Mouse (Mus musculus): ENCODE data around the gene Dnajb9. TPM values are rescaled to one million over a fixed set of nuclear protein-coding genes. Genes with fewer than 3 reads are reported as not detected.
A peak's percentile ranks its signal among the peaks of the same experiment; 100 is the strongest.
"Not testable (repeated sequence)": the region's sequence is repeated elsewhere in the genome, so short reads cannot be mapped to it uniquely, and the experiment has no call there.

Gene Dnajb9
- 23.1 and 24.6 TPM in 2 replicates for polyA plus RNA-seq (2015; fragmentation: Nextera tagmentation; extraction: Ambion mirVana)

DNA sequence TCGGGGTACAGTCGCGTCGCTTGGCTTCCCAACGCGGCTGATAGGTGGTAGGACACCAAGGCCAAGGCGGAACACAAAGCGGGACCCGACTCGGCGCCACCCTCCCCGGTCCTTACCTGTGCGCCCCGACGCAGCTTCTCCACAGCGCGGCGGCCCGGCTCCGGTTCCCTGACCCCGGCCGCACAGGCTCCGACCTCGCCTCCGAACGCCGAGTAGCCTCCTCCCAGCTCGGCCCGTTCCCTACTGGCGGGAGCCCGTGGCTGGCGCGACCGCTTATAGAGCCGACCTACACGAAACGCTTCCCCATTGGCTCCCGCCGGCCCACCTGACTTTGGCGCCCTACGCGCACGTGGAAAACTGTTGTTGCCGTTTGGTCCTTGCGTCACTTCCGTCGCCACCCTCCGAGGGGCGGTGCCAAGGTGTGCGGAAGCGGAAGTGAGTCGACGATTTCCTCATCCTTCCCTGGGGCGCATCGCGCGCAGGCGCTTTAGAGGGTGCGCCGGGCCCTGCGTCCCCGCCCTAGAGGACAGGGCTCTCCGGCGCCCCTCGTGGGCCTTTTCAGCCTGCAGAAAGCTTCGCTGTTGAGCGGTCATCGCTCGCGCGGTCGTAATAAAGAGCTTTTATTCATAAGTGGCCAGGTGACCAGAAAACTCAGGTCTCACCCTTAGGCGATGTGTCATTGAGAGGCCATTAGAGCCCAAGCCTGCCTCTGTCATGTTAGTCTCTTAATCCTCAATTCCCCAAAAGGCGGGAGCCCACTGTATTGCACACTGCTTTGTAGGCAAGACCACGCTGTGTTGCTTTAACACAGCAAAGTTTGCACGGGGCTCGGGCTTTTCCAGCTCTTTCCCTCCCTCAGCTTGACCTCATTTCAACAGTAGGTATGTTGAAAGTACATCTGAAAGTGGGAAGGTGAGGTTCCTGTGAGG, at the start of gene Dnajb9:
Dnajb9 (minus strand) TSS at position 503 of the 929 bp plus-strand sequence.
- WGBS: under 1% methylated on average over 77 of the region's 77 CpGs
- peak; percentile 99 for ATAC-seq (ENCODE audit: insufficient read depth, low FRiP score)
- Histone ChIP-seq H3K4me3 (replicated peaks; ENCODE audit: low read length) (peak within 1 kb of the TSS; percentile 99), H3K4me1 (ENCODE audit: control insufficient read depth, insufficient read depth, low read length) (peaks cover 8% of the 10 kb centered on the region; the same call in 1 of the 2 replicates), H3K9me3 (replicated peaks; ENCODE audit: control insufficient read depth, low read length) (no peaks in the 10 kb centered on the region), H3K27ac (ENCODE audit: low read length) (peak within 1 kb of the TSS; percentile 82), H3K36me3 (ENCODE audit: control insufficient read depth, insufficient read depth, low read length) (peaks cover 3% of the 10 kb centered on the region; the same call in 1 of the 2 replicates), H3K27me3 (ENCODE audit: control insufficient read depth, insufficient read depth, low read length) (no peaks in the 10 kb centered on the region), H3K4me2 (ENCODE audit: low read depth, low read length) (peak within 1 kb of the TSS; percentile 79), H3K9ac (ENCODE audit: low read length) (peak within 1 kb of the TSS; percentile 94)

DNA sequence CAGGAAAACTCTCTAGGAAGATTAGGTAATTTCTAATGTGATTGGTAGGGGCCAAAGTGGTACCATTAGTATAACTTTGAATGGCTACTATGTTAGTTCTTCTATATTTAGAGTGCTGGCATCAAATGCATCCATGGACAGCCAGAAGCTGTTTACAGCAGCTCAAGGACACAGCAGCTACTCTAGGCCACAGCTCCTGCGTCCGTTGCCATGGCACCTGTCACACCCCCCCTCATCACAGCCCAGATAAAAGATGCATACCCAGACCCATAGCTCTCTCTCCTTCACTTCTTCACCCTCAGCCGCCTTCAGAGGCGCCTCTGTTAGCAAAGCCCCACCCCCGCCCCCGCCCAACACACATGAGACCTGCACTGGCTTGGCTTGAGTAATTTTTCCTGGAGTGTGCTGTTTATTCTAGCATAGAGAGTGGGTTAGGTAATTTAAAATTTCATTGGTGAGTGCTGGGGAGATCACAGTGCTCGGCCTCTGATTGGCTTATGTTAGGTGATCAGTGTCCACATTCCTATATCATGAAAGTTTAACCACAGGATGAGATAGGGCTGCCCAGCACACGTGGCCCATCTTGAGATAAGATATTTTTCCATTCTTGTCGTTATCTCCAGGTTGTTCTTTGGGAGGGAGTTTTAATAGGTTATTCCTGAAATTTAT, 38.3 kb upstream of the Dnajb9 start:
- Histone ChIP-seq H3K9ac (ENCODE audit: low read length) (no peak overlapping the region), H3K4me1 (ENCODE audit: control insufficient read depth, insufficient read depth, low read length) (no peaks in the 10 kb centered on the region), H3K36me3 (ENCODE audit: control insufficient read depth, insufficient read depth, low read length) (no peaks in the 10 kb centered on the region), H3K4me2 (ENCODE audit: low read depth, low read length) (no peak overlapping the region), H3K27ac (ENCODE audit: low read length) (no peak overlapping the region), H3K9me3 (replicated peaks; ENCODE audit: control insufficient read depth, low read length) (no peaks in the 10 kb centered on the region), H3K27me3 (ENCODE audit: control insufficient read depth, insufficient read depth, low read length) (no peaks in the 10 kb centered on the region), H3K4me3 (replicated peaks; ENCODE audit: low read length) (no peak overlapping the region)
- WGBS: 58% methylated on average over 9 of the region's 9 CpGs
- peak; percentile 58 for ATAC-seq (ENCODE audit: insufficient read depth, low FRiP score)

DNA sequence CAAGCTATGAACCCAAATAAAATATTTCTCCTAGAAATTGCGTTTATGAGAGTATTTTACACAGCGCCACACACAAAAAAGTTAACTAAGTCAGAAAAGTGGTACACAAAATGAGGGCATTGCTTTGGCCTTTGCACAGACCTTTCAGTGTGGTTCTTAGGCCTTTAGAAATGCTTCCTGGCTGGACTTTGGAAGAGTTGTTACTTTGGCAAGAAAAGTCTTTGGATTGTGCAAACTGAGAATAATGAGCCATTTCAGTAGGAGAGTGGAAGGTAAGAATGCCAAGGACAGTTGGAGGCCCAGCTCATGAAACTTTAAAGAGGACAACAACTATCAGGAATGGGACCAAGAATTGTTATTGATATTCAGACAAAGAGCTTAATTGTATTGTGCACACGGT, 35.6 kb upstream of the Dnajb9 start:
- Histone ChIP-seq H3K4me2 (ENCODE audit: low read depth, low read length) (no peak overlapping the region), H3K4me3 (replicated peaks; ENCODE audit: low read length) (no peak overlapping the region), H3K27me3 (ENCODE audit: control insufficient read depth, insufficient read depth, low read length) (no peaks in the 10 kb centered on the region), H3K27ac (ENCODE audit: low read length) (no peak overlapping the region), H3K9ac (ENCODE audit: low read length) (no peak overlapping the region), H3K36me3 (ENCODE audit: control insufficient read depth, insufficient read depth, low read length) (no peaks in the 10 kb centered on the region), H3K9me3 (replicated peaks; ENCODE audit: control insufficient read depth, low read length) (no peaks in the 10 kb centered on the region), H3K4me1 (ENCODE audit: control insufficient read depth, insufficient read depth, low read length) (no peaks in the 10 kb centered on the region)
- ATAC-seq (ENCODE audit: insufficient read depth, low FRiP score): no peak
- WGBS: 89% methylated on average over 3 of the region's 3 CpGs

DNA sequence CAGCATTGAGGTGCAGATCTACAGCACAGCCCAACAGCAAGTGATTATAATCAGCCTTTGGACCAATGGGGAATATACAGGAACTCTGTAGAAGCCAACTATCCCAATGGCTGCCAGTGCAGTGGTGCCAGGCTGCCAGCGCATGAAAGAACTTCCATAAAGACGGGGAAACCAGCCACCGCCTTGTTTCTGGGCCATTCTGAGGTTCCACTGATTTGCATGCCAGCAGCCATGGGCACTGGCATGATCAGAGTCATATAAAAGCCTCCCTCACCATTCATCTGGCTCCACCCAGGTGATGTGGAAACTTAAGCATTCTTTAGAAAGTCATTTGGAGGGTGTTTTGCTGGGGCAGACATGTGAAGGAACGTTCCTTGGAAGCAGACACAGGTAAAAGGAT, 32.3 kb upstream of the Dnajb9 start:
- H3K4me2 ChIP-seq (ENCODE audit: low read depth, low read length): no peak overlapping the region
- no peak overlapping the region for H3K9ac ChIP-seq (ENCODE audit: low read length)
- no peak for ATAC-seq (ENCODE audit: insufficient read depth, low FRiP score)
- WGBS: 93% methylated on average over 4 of the region's 4 CpGs
- H3K9me3 ChIP-seq (replicated peaks; ENCODE audit: control insufficient read depth, low read length): no peaks in the 10 kb centered on the region
- no peaks in the 10 kb centered on the region for H3K4me1 ChIP-seq (ENCODE audit: control insufficient read depth, insufficient read depth, low read length)
- H3K27ac ChIP-seq (ENCODE audit: low read length): no peak overlapping the region
- no peak overlapping the region for H3K4me3 ChIP-seq (replicated peaks; ENCODE audit: low read length)
- H3K27me3 ChIP-seq (ENCODE audit: control insufficient read depth, insufficient read depth, low read length): no peaks in the 10 kb centered on the region
- H3K36me3 ChIP-seq (ENCODE audit: control insufficient read depth, insufficient read depth, low read length): no peaks in the 10 kb centered on the region

DNA sequence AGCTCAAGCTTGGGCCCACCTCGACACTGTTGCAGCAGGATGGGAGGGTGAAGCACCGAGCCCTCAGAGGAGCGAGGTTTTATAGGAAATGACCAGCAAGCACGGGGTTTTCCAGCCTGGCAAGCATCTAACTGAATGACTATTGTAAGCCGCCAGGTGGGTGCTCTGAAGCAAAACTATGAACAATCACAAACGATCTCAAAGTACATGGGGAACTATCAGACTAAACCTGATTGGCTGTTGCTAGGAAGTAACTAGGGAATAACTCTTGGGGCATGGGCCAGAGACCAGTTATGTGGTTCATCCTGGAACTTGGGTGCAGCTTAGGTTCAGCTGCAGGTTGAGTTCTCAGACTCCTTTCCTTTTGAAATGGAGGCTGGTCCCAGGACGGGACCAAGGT, 31.0 kb upstream of the Dnajb9 start:
- 75% methylated on average over 7 of the region's 7 CpGs for WGBS
- Histone ChIP-seq H3K4me3 (replicated peaks; ENCODE audit: low read length) (no peak overlapping the region), H3K9ac (ENCODE audit: low read length) (no peak overlapping the region), H3K36me3 (ENCODE audit: control insufficient read depth, insufficient read depth, low read length) (no peaks in the 10 kb centered on the region), H3K4me2 (ENCODE audit: low read depth, low read length) (no peak overlapping the region), H3K9me3 (replicated peaks; ENCODE audit: control insufficient read depth, low read length) (no peaks in the 10 kb centered on the region), H3K27ac (ENCODE audit: low read length) (no peak overlapping the region), H3K4me1 (ENCODE audit: control insufficient read depth, insufficient read depth, low read length) (no peaks in the 10 kb centered on the region), H3K27me3 (ENCODE audit: control insufficient read depth, insufficient read depth, low read length) (no peaks in the 10 kb centered on the region)
- no peak for ATAC-seq (ENCODE audit: insufficient read depth, low FRiP score)

DNA sequence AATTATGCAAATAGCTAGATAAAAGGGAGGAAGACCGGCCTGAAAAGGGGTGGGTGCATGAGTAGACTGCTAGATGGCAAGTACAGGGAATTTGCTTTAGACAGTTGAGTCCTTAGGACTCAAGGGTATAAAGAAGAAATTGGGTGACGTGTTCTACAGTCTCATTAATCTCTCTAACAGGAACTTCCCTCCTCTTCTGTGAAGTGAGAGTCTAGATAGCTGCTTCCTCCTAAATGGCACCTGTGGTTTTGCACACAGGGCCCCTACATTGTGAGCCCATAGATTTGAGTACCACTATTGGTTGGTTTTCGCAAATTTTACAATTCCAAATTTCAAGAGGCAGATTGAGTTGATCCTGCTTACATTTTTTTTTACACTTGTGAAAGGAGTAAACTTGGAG, 14.5 kb upstream of the Dnajb9 start:
- H3K4me3 ChIP-seq (replicated peaks; ENCODE audit: low read length): no peak overlapping the region
- 67% methylated on average over 3 of the region's 3 CpGs for WGBS

DNA sequence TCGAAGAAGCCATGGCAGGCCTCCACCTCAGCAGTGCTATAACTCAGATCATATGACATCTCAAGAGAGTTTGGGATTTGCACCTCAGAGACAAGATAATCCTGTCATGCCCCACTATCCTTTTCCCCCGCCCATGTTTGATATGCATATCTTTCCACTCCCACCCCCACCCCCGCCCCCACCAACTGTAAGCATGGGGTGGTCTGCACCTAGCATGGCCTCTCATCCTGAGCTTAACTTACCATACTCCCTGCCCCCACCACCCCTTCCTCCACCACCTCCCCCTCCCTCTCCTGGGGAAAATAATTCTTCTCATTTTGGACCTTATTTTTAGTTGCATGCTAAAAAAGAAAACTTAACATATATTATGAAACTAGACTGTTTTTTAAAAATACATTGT, 12.9 kb upstream of the Dnajb9 start:
- Histone ChIP-seq H3K27me3 (ENCODE audit: control insufficient read depth, insufficient read depth, low read length) (no peaks in the 10 kb centered on the region), H3K27ac (ENCODE audit: low read length) (no peak overlapping the region), H3K9me3 (replicated peaks; ENCODE audit: control insufficient read depth, low read length) (no peaks in the 10 kb centered on the region), H3K4me1 (ENCODE audit: control insufficient read depth, insufficient read depth, low read length) (no peaks in the 10 kb centered on the region), H3K36me3 (ENCODE audit: control insufficient read depth, insufficient read depth, low read length) (no peaks in the 10 kb centered on the region), H3K4me3 (replicated peaks; ENCODE audit: low read length) (no peak overlapping the region), H3K9ac (ENCODE audit: low read length) (no peak overlapping the region), H3K4me2 (ENCODE audit: low read depth, low read length) (no peak overlapping the region)
- no peak for ATAC-seq (ENCODE audit: insufficient read depth, low FRiP score)
- WGBS: 75% methylated on average over 3 of the region's 3 CpGs

More for the DNA sequence above, 14.5 kb upstream of the Dnajb9 start:
- no peaks in the 10 kb centered on the region for H3K27me3 ChIP-seq (ENCODE audit: control insufficient read depth, insufficient read depth, low read length)
- H3K4me1 ChIP-seq (ENCODE audit: control insufficient read depth, insufficient read depth, low read length): no peaks in the 10 kb centered on the region
- H3K36me3 ChIP-seq (ENCODE audit: control insufficient read depth, insufficient read depth, low read length): no peaks in the 10 kb centered on the region
- no peak overlapping the region for H3K4me2 ChIP-seq (ENCODE audit: low read depth, low read length)
- ATAC-seq (ENCODE audit: insufficient read depth, low FRiP score): no peak
- no peak overlapping the region for H3K27ac ChIP-seq (ENCODE audit: low read length)
- H3K9me3 ChIP-seq (replicated peaks; ENCODE audit: control insufficient read depth, low read length): no peaks in the 10 kb centered on the region
- no peak overlapping the region for H3K9ac ChIP-seq (ENCODE audit: low read length)

DNA sequence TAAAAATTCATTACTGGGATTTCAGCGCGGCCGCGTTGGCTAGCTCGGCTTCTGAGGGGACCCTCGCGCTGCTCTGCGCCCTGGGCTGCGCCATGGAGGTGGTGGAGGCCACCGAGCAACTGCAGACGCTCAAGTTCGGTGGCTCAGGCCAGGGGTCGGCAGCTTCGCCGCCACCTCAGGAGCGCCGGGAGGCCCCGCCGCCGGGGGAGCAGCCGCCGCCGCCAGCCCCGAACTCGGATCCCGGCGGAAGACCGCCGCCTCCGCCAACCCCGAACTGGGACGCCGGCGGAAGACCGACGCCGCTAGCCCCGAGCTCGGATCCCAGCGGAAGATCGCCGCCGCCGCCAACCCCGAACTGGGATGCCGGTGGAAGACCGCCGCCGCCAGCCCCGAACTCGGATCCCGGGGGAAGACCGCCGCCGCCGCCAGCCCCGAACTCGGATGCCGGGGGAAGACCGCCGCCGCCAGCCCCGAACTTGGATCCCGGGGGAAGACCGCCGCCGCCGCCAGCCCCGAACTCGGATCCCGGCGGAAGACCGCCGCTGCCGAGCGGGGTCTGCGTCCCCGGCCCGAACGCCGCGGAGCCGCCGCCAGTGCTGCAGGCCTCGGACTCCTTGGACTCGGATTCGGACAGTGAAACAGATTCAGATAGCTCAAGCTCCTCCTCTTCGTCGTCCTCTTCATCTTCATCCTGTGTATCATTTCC, 11.7 kb upstream of the Dnajb9 start:
- peak overlapping the region; percentile 64 for H3K4me3 ChIP-seq (replicated peaks; ENCODE audit: low read length)
- no peaks in the 10 kb centered on the region for H3K27me3 ChIP-seq (ENCODE audit: control insufficient read depth, insufficient read depth, low read length)
- WGBS: 2% methylated on average over 89 of the region's 89 CpGs
- peak overlapping the region; percentile 83 for H3K9ac ChIP-seq (ENCODE audit: low read length)
- no peaks in the 10 kb centered on the region for H3K36me3 ChIP-seq (ENCODE audit: control insufficient read depth, insufficient read depth, low read length)
- H3K27ac ChIP-seq (ENCODE audit: low read length): no peak overlapping the region
- H3K9me3 ChIP-seq (replicated peaks; ENCODE audit: control insufficient read depth, low read length): no peaks in the 10 kb centered on the region
- no peak for ATAC-seq (ENCODE audit: insufficient read depth, low FRiP score)
- H3K4me1 ChIP-seq (ENCODE audit: control insufficient read depth, insufficient read depth, low read length): no peaks in the 10 kb centered on the region
- H3K4me2 ChIP-seq (ENCODE audit: low read depth, low read length): peak overlapping the region; percentile 79

DNA sequence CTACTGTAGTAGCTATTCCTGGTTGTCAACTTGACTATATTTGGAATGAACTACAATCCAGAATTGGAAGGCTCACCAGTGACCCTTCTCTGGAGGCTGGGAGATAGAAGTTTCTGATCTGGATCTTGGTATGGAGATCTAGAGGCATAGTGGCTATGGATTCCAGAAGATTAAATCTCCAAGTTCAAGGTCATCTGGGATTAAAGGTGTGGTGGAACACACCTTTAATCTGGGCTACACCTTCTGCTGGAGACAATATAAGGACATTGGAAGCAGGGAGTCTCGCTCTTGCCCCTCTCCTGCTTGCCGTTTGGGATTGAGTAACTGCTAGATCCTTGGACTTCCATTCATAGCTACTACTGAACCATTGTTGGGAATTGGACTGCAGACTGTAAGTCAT, 10.9 kb upstream of the Dnajb9 start, which contains the start of gene Pnpla8:
Pnpla8 (plus strand) TSS at position 301 of the 400 bp plus-strand sequence.
- peak within 1 kb of the TSS; percentile 64 for H3K4me3 ChIP-seq (replicated peaks; ENCODE audit: low read length)
- not testable (repeated sequence) for H3K4me1 ChIP-seq (ENCODE audit: control insufficient read depth, insufficient read depth, low read length); H3K27ac ChIP-seq (ENCODE audit: low read length); ATAC-seq (ENCODE audit: insufficient read depth, low FRiP score); H3K36me3 ChIP-seq (ENCODE audit: control insufficient read depth, insufficient read depth, low read length); H3K9me3 ChIP-seq (replicated peaks; ENCODE audit: control insufficient read depth, low read length); H3K27me3 ChIP-seq (ENCODE audit: control insufficient read depth, insufficient read depth, low read length)
- 90% methylated on average over 2 of the region's 2 CpGs for WGBS
- H3K9ac ChIP-seq (ENCODE audit: low read length): peak within 1 kb of the TSS; percentile 83
- peak within 1 kb of the TSS; percentile 79 for H3K4me2 ChIP-seq (ENCODE audit: low read depth, low read length)
